30 mouse cellular contexts compared by ENCODE assay signal in the genomic region with DNA sequence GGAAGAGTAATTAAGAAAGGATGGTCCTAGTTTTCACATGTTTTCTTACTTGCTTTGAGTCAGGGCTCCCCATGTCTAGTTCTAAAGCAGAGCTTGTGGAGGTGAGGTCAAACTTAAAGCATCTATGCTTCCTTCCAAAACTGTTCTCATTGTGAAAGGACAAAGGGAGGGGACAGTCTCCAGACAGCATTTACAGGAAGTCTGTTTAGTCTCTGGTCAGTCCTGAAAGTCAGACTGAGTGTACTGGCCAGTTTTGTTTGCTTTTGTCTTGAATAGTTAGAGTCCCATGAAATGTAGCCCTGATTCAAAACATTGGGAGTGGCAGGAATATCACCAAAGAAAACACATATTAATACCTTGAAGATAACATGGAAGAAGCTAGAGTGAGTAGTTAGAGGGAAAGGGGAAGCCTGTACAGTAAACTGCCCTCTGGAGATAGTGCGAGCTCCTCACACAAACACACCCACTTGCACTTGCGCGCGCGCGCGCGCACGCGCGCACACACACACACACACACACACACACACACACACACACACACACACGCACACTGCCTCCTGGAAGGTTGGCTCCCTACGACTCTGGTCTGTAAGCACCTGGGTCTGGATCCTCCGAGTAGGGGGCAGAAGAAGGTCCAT. TPM values are rescaled to one million over a fixed set of nuclear protein-coding genes. Genes with fewer than 3 reads are reported as not detected.
DNase-seq lines count a peak whose midpoint lies in the region; ATAC-seq and TF ChIP-seq lines count a peak whose summit lies in the region.
"Had no signal": no experiment of that assay in that cellular context is flagged by ENCODE, and none has a peak within 500 bp of the region (broad histone marks: within the 10 kb centered on the region; RNA-seq: fewer than 3 reads in every experiment).

No protein-coding gene starts in this region.

- peak overlapping the region; percentile 12 for H3K27ac ChIP-seq in heart, embryonic 12.5 days (ENCODE audit: poor library complexity, severe bottlenecking)
- no peak overlapping the region for H3K27ac ChIP-seq in heart, adult 2 months
- 0 out of 2 replicates have a peak overlapping the region, but pooled peaks have one; percentile 5 for H3K27ac ChIP-seq in hindbrain, embryonic 10.5 days
- H3K27ac ChIP-seq in hindbrain, embryonic 14.5 days, result no peak overlapping the region
- H3K27ac ChIP-seq in liver, embryonic 13.5 days, result peak overlapping the region; percentile 30
- H3K27ac ChIP-seq: hindbrain, embryonic 12.5 days; limb, embryonic 12.5 days; midbrain, embryonic 13.5 days; stomach, embryonic 15.5 days had no signal

- H3K9ac ChIP-seq in heart, embryonic 12.5 days, result peak overlapping the region; percentile 41; the same call in 1 of the 2 replicates
- H3K9ac ChIP-seq in heart, adult 2 months (ENCODE audit: low read depth, low read length), result no peak overlapping the region
- H3K9ac ChIP-seq in hindbrain, embryonic 14.5 days, result no peak overlapping the region
- no peak overlapping the region for H3K9ac ChIP-seq in liver, embryonic 13.5 days
- H3K9ac ChIP-seq: forebrain, postnatal 0 days; hindbrain, embryonic 12.5 days; kidney, embryonic 15.5 days; limb, embryonic 12.5 days; midbrain, embryonic 13.5 days; stomach, embryonic 15.5 days had no signal

- no peaks in the 10 kb centered on the region for H3K79me2 ChIP-seq in heart, adult 2 months (replicated peaks; ENCODE audit: control insufficient read depth, insufficient read depth, low read length)

- H3K4me3 ChIP-seq in erythroblast, embryonic 14.5 days (replicated peaks), result peak overlapping the region; percentile 18
- no peak overlapping the region for H3K4me3 ChIP-seq in heart, embryonic 12.5 days
- no peak overlapping the region for H3K4me3 ChIP-seq in heart, adult 2 months
- H3K4me3 ChIP-seq in hindbrain, embryonic 10.5 days, result no peak overlapping the region
- H3K4me3 ChIP-seq in hindbrain, embryonic 14.5 days (replicated peaks; ENCODE audit: low read length), result no peak overlapping the region
- no peak overlapping the region for H3K4me3 ChIP-seq in liver, embryonic 13.5 days (replicated peaks)
- H3K4me3 ChIP-seq: hindbrain, embryonic 12.5 days; kidney, embryonic 15.5 days; limb, embryonic 12.5 days; midbrain, embryonic 13.5 days; stomach, embryonic 15.5 days had no signal

- H3K27me3 ChIP-seq in erythroblast, embryonic 14.5 days (ENCODE audit: control insufficient read depth), result peaks cover 15% of the 10 kb centered on the region
- H3K27me3 ChIP-seq in heart, embryonic 12.5 days (replicated peaks), result no peaks in the 10 kb centered on the region
- no peaks in the 10 kb centered on the region for H3K27me3 ChIP-seq in heart, adult 2 months (ENCODE audit: control insufficient read depth, insufficient read depth, low read length)
- H3K27me3 ChIP-seq in hindbrain, embryonic 10.5 days (ENCODE audit: insufficient read depth, poor library complexity, severe bottlenecking), result no peaks in the 10 kb centered on the region
- no peaks in the 10 kb centered on the region for H3K27me3 ChIP-seq in hindbrain, embryonic 14.5 days (ENCODE audit: control insufficient read depth, insufficient read depth, low read length)
- H3K27me3 ChIP-seq in liver, embryonic 13.5 days, result no peaks in the 10 kb centered on the region
- H3K27me3 ChIP-seq: hindbrain, embryonic 12.5 days; kidney, embryonic 15.5 days; limb, embryonic 12.5 days; midbrain, embryonic 13.5 days; stomach, embryonic 15.5 days had no signal

- intact Hi-C loops in heart, adult 2 months (cut with DNase I), result no loop called here

- peaks cover 10% of the 10 kb centered on the region; the same call in 1 of the 2 replicates for H3K36me3 ChIP-seq in erythroblast, embryonic 14.5 days (ENCODE audit: control insufficient read depth)
- H3K36me3 ChIP-seq in heart, embryonic 12.5 days, result peaks cover 13% of the 10 kb centered on the region
- peaks cover 2% of the 10 kb centered on the region; the same call in 1 of the 2 replicates for H3K36me3 ChIP-seq in heart, adult 2 months (ENCODE audit: control insufficient read depth, insufficient read depth, low read length)
- H3K36me3 ChIP-seq in hindbrain, embryonic 10.5 days, result peaks cover 26% of the 10 kb centered on the region
- H3K36me3 ChIP-seq in hindbrain, embryonic 14.5 days (replicated peaks; ENCODE audit: control insufficient read depth, insufficient read depth), result peaks cover 22% of the 10 kb centered on the region
- peaks cover 6% of the 10 kb centered on the region; the same call in 1 of the 2 replicates for H3K36me3 ChIP-seq in liver, embryonic 13.5 days
- H3K36me3 ChIP-seq: stomach, embryonic 15.5 days had no signal

- H3K4me2 ChIP-seq in heart, embryonic 12.5 days, result peak overlapping the region; percentile 29
- H3K4me2 ChIP-seq in hindbrain, embryonic 14.5 days (replicated peaks), result no peak overlapping the region
- H3K4me2 ChIP-seq in liver, embryonic 13.5 days, result no peak overlapping the region
- H3K4me2 ChIP-seq: hindbrain, embryonic 12.5 days; kidney, embryonic 15.5 days; limb, embryonic 12.5 days; midbrain, embryonic 13.5 days; stomach, embryonic 15.5 days had no signal

- no peak for TF ChIP-seq POLR2A in heart, adult 2 months (IDR thresholded peaks at IDR 0.05; ENCODE audit: insufficient read depth, low read depth, low read length)

- TF ChIP-seq CTCF in heart, adult 2 months (IDR thresholded peaks at IDR 0.05), result no peak

- H3K4me1 ChIP-seq in erythroblast, embryonic 14.5 days (ENCODE audit: control insufficient read depth), result peaks cover 56% of the 10 kb centered on the region
- H3K4me1 ChIP-seq in heart, embryonic 12.5 days (replicated peaks), result peaks cover 9% of the 10 kb centered on the region; the same call in 1 of the 2 replicates
- H3K4me1 ChIP-seq in heart, adult 2 months (ENCODE audit: control insufficient read depth, insufficient read depth, low read length), result no peaks in the 10 kb centered on the region; the same call in 1 of the 2 replicates
- peaks cover 22% of the 10 kb centered on the region for H3K4me1 ChIP-seq in hindbrain, embryonic 10.5 days (replicated peaks)
- H3K4me1 ChIP-seq in hindbrain, embryonic 14.5 days (replicated peaks; ENCODE audit: control insufficient read depth, insufficient read depth, low read length), result 0 out of 2 replicates have a peak, but pooled peaks cover 9% of the 10 kb centered on the region
- peaks cover 62% of the 10 kb centered on the region for H3K4me1 ChIP-seq in liver, embryonic 13.5 days (replicated peaks)
- H3K4me1 ChIP-seq: kidney, embryonic 15.5 days; stomach, embryonic 15.5 days had no signal

- ATAC-seq in erythroblast, adult 5-6 weeks (replicated peaks; ENCODE audit: low FRiP score, poor library complexity, severe bottlenecking), result no peak
- peak; percentile 64 for ATAC-seq in heart, embryonic 12.5 days (ENCODE audit: insufficient number of reproducible peaks, low FRiP score)
- no peak for ATAC-seq in hindbrain, embryonic 14.5 days (ENCODE audit: low FRiP score)
- ATAC-seq in liver, embryonic 13.5 days (ENCODE audit: low read depth), result peak; percentile 66
- ATAC-seq: forebrain, postnatal 0 days; midbrain, embryonic 13.5 days had no signal

- no peak for TF ChIP-seq EP300 in heart, adult 2 months (IDR thresholded peaks at IDR 0.05; ENCODE audit: insufficient read depth, low read depth, low read length)

- 68% methylated on average over 14 of the region's 14 CpGs for WGBS in heart, embryonic 12.5 days
- 82% methylated on average over 14 of the region's 14 CpGs for WGBS in heart, adult 2 months
- WGBS in hindbrain, embryonic 10.5 days, result 96% methylated on average over 14 of the region's 14 CpGs
- 95% methylated on average over 14 of the region's 14 CpGs for WGBS in hindbrain, embryonic 14.5 days
- WGBS in liver, embryonic 13.5 days (ENCODE audit: insufficient replicate concordance), result 83% methylated on average over 14 of the region's 14 CpGs

- H3K9me3 ChIP-seq in erythroblast, embryonic 14.5 days (ENCODE audit: control insufficient read depth, low read length), result no peaks in the 10 kb centered on the region
- no peaks in the 10 kb centered on the region for H3K9me3 ChIP-seq in heart, embryonic 12.5 days (replicated peaks)
- no peaks in the 10 kb centered on the region for H3K9me3 ChIP-seq in hindbrain, embryonic 10.5 days
- no peaks in the 10 kb centered on the region for H3K9me3 ChIP-seq in hindbrain, embryonic 14.5 days (ENCODE audit: control insufficient read depth, low read length)
- H3K9me3 ChIP-seq in liver, embryonic 13.5 days (replicated peaks), result no peaks in the 10 kb centered on the region
- H3K9me3 ChIP-seq: hindbrain, embryonic 12.5 days; kidney, embryonic 15.5 days; limb, embryonic 12.5 days; midbrain, embryonic 13.5 days; stomach, embryonic 15.5 days had no signal

- DNase-seq in heart, adult 2 months, result no peak
- no peak for DNase-seq in hindbrain, embryonic 10.5 days (ENCODE audit: low spot score)
- no peak for DNase-seq in hindbrain, embryonic 14.5 days (ENCODE audit: low spot score)
- no peak for DNase-seq in liver, embryonic 13.5 days
- DNase-seq in thymus, postnatal 36 days, result no peak
- DNase-seq: cerebellum, adult 11 months; cerebellum, adult 9-11 months; forebrain, postnatal 0 days; gastrocnemius, postnatal 36 days; kidney, adult 11 months; kidney, postnatal 36 days; layer of hippocampus, postnatal 36 days; lung, adult 2 months; lung, postnatal 14 days; thymus, postnatal 25 days had no signal

RNA-seq across cellular contexts. Expression of a gene that starts 30.1 kb away (rescaled TPM):
- polyA plus RNA-seq in erythroblast, embryonic 14.5 days (2012), result not detected in 2 replicates
- not detected in 2 replicates for total RNA-seq in erythroblast, adult 5-6 weeks (2015; ENCODE audit: low replicate concordance)
- total RNA-seq in erythroblast, adult 5-6 weeks (2017; ENCODE audit: low replicate concordance), result 0.60 TPM in 1 of 2 replicates, not detected in the other
- polyA plus RNA-seq in heart, embryonic 12.5 days (2016; fragmentation: Nextera tagmentation; extraction: Ambion mirVana), result not detected in 2 replicates
- under 1 TPM in 1 of 2 experiments, not detected in 1; 0.63 TPM for total RNA-seq in heart, adult 2 months (2021)
- polyA plus RNA-seq in heart, adult 2 months (2012; rRNA removed), result 1.2 and 3.7 TPM in 2 replicates
- polyA plus RNA-seq in hindbrain, embryonic 10.5 days (2016; fragmentation: Nextera tagmentation; extraction: Ambion mirVana), result not detected in 2 replicates
- 0.12 and 0.40 TPM in 2 replicates for polyA plus RNA-seq in hindbrain, embryonic 14.5 days (2014; fragmentation: Nextera tagmentation; extraction: Ambion mirVana)
- polyA plus RNA-seq in liver, embryonic 13.5 days (2015; fragmentation: Nextera tagmentation; extraction: Ambion mirVana), result 2.3 TPM in 2 replicates
- total RNA-seq: common myeloid progenitor, adult 5-6 weeks; layer of hippocampus, adult 8-10 months; layer of hippocampus, postnatal 36 days; left cerebral cortex, postnatal 10 days; megakaryocyte progenitor cell, adult 5-6 weeks; monocyte, adult 5-6 weeks; neutrophil, adult 5-6 weeks had no signal
- polyA plus RNA-seq: embryonic facial prominence, embryonic 11.5 days; hindbrain, embryonic 12.5 days; kidney, embryonic 15.5 days; limb, embryonic 12.5 days had no signal

Comparison
In these comparisons a context has a peak if more than half of its experiments do, and no peak if none do; other contexts are left out.
1. H3K27ac ChIP-seq: peak in heart, embryonic 12.5 days (single experiment), hindbrain, embryonic 10.5 days (single experiment) and liver, embryonic 13.5 days (single experiment); none in heart, adult 2 months (single experiment) and hindbrain, embryonic 14.5 days (single experiment).
2. ATAC-seq: peak in heart, embryonic 12.5 days (single experiment) and liver, embryonic 13.5 days (single experiment); none in erythroblast, adult 5-6 weeks (single experiment) and hindbrain, embryonic 14.5 days (single experiment).